Mouse (Mus musculus) spleen, adult 18-20 months (tissue): ENCODE data around the gene Poc1b.

Experiments used
- DNase-seq, 2 experiments: peaks; one replicate each; pipeline ENCODE4 v3.0.0; 2022; ENCODE audit warnings: mixed read lengths in 2 of 2

Poc1b gene

GRCm38 (mm10) chr10:99106703-99107631 is at the start of gene Poc1b:
Poc1b (plus strand) TSS chr10:99107036.
- DNase-seq: peak; percentile 70 to 79

- no peak for DNase-seq
Measured at GRCm38 (mm10) chr10:99060588-99060987, 46.2 kb upstream of the Poc1b start.

DNA sequence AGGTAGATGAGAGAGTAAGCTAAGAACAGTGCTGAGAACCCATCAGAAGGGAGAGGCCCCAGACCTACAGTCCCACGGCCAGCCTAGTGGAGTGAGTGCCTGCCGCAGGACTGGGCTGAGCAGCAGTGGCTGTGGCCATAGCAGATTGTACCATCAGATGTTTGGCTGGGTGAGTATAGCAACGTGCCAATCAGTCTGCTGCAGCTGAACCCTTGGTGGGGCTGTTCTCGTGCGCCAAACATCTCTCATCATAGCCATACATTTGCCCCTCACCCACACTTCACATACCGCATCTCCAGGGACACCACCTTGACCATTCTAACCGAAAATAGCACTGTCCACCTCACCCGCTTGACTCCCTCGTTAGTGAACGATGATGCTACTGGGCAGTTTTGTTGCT is 45.4 kb upstream of the Poc1b start:
- DNase-seq: no peak

GRCm38 (mm10) chr10:99062546-99062945 is 44.3 kb upstream of the Poc1b start:
- DNase-seq: no peak

GRCm38 (mm10) chr10:99076113-99076895 is 30.5 kb upstream of the Poc1b start:
- no peak for DNase-seq

- DNase-seq: no peak
Measured at GRCm38 (mm10) chr10:99078621-99079020, 28.2 kb upstream of the Poc1b start.

DNA sequence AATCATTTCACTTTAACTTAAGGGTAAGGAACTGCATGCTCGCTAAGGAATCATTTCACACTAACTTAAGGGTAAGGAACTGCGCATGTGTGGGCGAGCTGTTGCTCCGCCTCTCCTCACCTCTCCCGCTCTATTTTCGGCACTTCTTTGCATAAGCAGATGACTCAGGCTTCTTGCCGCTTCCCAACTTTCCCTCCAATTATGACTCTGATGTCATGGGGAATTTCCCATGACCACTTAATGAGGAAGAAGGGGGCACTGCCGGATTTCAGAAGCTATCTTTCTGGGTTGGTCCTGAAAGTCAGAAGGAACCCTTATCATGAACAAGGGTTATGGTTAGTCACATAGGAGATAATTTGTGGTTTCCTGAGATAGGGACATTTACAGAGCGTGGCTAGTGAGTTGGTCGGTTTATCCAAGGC is 25.3 kb upstream of the Poc1b start:
- no peak for DNase-seq

- no peak for DNase-seq
Measured at GRCm38 (mm10) chr10:99083431-99084003, 23.3 kb upstream of the Poc1b start.

DNA sequence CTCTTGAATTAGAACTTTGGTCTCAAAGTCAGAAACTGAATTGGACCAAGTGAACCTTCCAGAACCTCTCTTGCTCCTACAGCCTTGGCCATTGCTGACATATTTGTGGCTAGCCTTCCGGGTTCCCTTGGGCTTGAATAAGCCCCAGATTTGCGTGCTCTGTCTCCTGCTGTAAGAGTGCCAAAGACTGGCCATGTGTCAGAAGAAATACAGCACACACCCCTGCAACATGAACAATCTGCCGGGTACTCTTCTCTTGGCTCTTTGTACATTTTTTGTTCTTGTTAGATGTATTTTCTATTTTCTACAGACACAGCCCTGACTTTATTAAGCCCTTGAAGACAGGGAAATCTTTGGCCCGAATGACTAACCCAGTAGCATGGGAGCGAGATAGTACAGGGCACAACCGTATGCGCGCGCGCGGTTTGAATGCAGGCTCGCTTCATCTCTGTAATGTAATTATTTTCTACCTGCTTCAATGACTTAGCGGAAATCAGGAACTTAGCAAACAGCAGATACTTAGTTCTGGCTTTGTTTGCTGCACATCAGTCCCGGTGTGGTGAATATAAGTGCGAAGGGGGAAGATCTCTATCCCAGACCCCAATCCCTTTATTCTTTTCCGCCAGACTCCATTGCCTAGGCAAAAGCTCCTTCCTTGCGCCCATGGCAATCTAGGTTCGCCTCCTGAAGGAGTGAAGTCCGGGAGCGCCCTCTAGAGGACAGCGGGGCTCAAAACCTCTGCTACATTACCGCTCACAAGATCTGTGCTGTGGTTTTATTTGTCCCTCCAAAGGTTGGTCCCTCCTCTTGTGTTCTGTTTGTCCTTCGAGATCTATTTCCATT is 22.2 kb upstream of the Poc1b start:
- DNase-seq: peak; percentile 58 to 81

DNA sequence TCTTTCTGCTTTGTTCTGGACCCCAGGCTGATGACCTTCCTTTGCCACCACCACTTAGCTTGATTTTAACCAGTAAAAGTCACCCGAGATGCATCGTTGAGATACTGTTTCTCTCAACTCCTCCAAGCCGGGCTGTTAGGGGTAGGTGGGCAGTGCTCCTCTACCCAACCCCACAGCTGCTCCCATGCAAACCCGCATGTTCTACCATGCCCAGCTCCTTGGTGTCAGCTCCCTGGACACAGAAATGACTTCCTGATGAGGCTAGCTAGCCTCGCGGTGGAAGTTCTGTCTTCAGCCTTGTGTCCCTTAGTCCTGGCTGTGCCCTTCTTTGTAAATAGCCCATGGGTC is 21.6 kb upstream of the Poc1b start:
- DNase-seq: no peak

DNA sequence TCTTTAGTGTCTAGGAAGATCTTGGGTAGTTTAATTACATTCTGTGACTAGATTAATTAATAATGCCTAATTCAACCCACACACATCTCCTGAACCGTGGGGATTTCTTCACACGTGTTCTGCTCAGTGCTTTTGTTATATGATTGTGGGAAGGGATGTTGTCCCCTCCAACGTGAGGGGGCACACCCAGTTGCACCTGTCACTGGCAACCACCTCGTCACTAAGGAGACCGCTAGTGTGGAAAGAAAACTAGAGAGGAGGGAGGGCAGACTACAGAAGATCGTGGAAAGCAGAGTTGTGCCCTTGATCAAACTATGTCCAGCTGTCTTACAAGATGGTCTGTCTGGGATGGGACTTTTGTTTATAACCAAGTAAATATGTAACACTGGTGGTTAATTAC is 20.8 kb upstream of the Poc1b start:
- DNase-seq: no peak

DNA sequence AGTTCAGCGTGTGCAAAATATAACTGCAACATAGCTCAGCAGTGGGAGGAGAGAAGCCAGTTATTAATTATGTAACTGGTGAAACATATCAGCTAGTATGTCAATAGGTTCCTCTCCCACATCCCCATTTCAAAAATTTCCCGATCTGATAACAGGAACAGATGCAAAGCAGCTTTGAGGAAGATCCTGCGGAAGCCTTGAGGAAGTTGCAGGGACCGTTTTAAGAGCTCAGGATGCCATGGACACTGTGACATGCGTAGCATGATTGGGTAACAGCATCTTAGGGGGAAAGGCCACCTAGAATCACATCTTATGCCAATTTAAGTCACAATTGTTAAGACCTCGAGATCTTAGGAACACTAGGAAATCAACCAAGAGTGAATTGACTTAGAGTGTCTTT is 16.9 kb upstream of the Poc1b start:
- DNase-seq: no peak

DNA sequence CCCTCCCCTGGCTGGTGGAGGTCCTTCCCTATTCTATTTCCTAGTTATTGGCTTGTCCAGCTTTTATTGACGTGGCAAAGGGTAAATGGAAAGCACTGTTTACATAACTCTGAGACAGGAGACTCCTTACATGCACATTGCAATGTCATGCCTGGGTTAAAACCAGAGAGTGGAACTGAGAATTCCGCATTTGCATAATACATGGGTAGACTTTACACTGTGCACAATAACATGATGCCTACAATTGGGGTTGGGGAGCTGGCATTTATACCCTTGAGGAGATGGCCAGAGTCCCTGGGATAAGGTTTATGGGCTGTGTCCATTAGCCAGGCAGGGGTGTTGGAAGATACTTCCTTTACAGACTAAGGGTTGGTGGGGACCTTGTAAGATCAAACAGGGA is 13.5 kb upstream of the Poc1b start:
- DNase-seq: no peak

GRCm38 (mm10) chr10:99095114-99095513 is 11.7 kb upstream of the Poc1b start:
- DNase-seq: no peak

- DNase-seq: peak in 1 of 2 experiments; percentile 53
Measured at GRCm38 (mm10) chr10:99097374-99097773, 9.5 kb upstream of the Poc1b start.

GRCm38 (mm10) chr10:99105522-99105921 is 1.3 kb upstream of the Poc1b start:
- no peak for DNase-seq

DNA sequence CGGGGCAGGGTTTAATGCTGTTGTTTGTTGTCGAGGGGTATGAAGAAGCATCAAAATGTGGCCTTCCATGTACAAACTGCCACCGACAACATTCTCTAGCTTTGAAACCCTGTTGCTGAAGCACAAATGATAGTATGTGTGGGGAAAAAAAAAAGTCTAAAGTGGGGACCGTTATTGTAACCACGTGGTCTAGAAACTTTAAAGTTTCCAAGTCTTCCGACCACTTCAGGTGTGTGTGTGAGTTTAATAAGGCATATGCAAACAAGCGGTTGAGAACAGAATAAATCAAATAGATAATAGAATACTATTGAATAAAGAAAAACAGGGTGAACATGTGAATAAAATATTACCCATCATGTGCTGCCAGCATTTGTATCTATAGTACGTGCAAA is 529 bp upstream of the Poc1b start:
- DNase-seq: no peak

GRCm38 (mm10) chr10:99107964-99108363 is 1.1 kb downstream of the Poc1b start, which contains the start of gene Galnt4:
Galnt4 (plus strand) TSS chr10:99108159.
- peak; percentile 77 for DNase-seq

GRCm38 (mm10) chr10:99108431-99108982 is 1.7 kb downstream of the Poc1b start:
- no peak for DNase-seq

GRCm38 (mm10) chr10:99113533-99113932 is 6.7 kb downstream of the Poc1b start:
- no peak for DNase-seq

GRCm38 (mm10) chr10:99114295-99114694 is 7.5 kb downstream of the Poc1b start:
- no peak for DNase-seq
